Mouse (Mus musculus): ENCODE measurements around the gene Kctd10.

The Kctd10 gene

GRCm38 (mm10) chr5:114380209-114381012 is at the start of gene Kctd10, which contains the start of gene Ube3b:
Gene Kctd10 (minus strand): TSS chr5:114380508.
Gene Ube3b (plus strand): TSS chr5:114380607.
- peak; percentile 73 to 84 for DNase-seq

- no peak for DNase-seq
These were observed 49.5 kb upstream of the Kctd10 start for GRCm38 (mm10) chr5:114429781-114430180.

- DNase-seq: no peak
These were observed 48.3 kb upstream of the Kctd10 start for GRCm38 (mm10) chr5:114428621-114429020.

- DNase-seq: no peak
These were observed 46.4 kb upstream of the Kctd10 start for GRCm38 (mm10) chr5:114426732-114427131.

GRCm38 (mm10) chr5:114423961-114424360 is 43.7 kb upstream of the Kctd10 start:
- DNase-seq: no peak

- DNase-seq: no peak
These were observed 42.3 kb upstream of the Kctd10 start for GRCm38 (mm10) chr5:114422591-114422990.

GRCm38 (mm10) chr5:114421561-114422298 is 41.4 kb upstream of the Kctd10 start:
- DNase-seq: no peak

- no peak for DNase-seq
These were observed 38.2 kb upstream of the Kctd10 start for GRCm38 (mm10) chr5:114418541-114418940.

GRCm38 (mm10) chr5:114416855-114417254 is 36.5 kb upstream of the Kctd10 start:
- DNase-seq: no peak

GRCm38 (mm10) chr5:114415606-114416005 is 35.3 kb upstream of the Kctd10 start:
- no peak for DNase-seq

GRCm38 (mm10) chr5:114413067-114413735 is 32.9 kb upstream of the Kctd10 start:
- DNase-seq: no peak

- DNase-seq: no peak
These were observed 32.2 kb upstream of the Kctd10 start for GRCm38 (mm10) chr5:114412361-114412998.

GRCm38 (mm10) chr5:114410429-114410828 is 30.1 kb upstream of the Kctd10 start:
- no peak for DNase-seq

- no peak for DNase-seq
These were observed 28.5 kb upstream of the Kctd10 start for GRCm38 (mm10) chr5:114408846-114409245.

- no peak for DNase-seq
These were observed 27.5 kb upstream of the Kctd10 start for GRCm38 (mm10) chr5:114407810-114408209.

- DNase-seq: peak; percentile 54 to 56
These were observed 27.0 kb upstream of the Kctd10 start for GRCm38 (mm10) chr5:114407269-114407668.

GRCm38 (mm10) chr5:114406592-114406991 is 26.3 kb upstream of the Kctd10 start:
- no peak for DNase-seq

GRCm38 (mm10) chr5:114393169-114393568 is 12.9 kb upstream of the Kctd10 start:
- no peak for DNase-seq

- no peak for DNase-seq
These were observed 4.1 kb upstream of the Kctd10 start for GRCm38 (mm10) chr5:114384448-114384847.

- DNase-seq: peak; percentile 17 to 23
These were observed 3.0 kb upstream of the Kctd10 start for GRCm38 (mm10) chr5:114383184-114383904.

GRCm38 (mm10) chr5:114381013-114381351 is 674 bp upstream of the Kctd10 start:
- no peak for DNase-seq

GRCm38 (mm10) chr5:114379763-114380162 is 545 bp downstream of the Kctd10 start:
- no peak for DNase-seq
